Mouse (Mus musculus) heart, embryonic 14.5 days (tissue): ENCODE data around the gene Zswim4. TPM values are rescaled to one million over a fixed set of nuclear protein-coding genes. Genes with fewer than 3 reads are reported as not detected.
A peak's percentile ranks its signal among the peaks of the same experiment; 100 is the strongest.

Source experiments
- ATAC-seq: fragments of 200-750 bp; cut with Nextera tagmentation; 2 replicates; pipeline ENCODE4 v1.8.0; 2017; ENCODE audit warnings: low read depth, moderate TSS enrichment; ENCODE audit not compliant: insufficient number of reproducible peaks, insufficient read depth, low FRiP score
- H3K27ac ChIP-seq, 2 experiments: fragments of 200-500 bp in 1 of 2; fragments of 300-500 bp in 1 of 2; sonication (generic) in 1 of 2; replicated peaks in 1 of 2; 2 replicates each; pipeline ENCODE4 v1.5.1; 2012 to 2014; ENCODE audit warnings: low read depth in 2 of 2, low read length in 2 of 2, control low read depth in 1 of 2, mild to moderate bottlenecking in 1 of 2, mixed read lengths in 1 of 2; ENCODE audit not compliant: control insufficient read depth in 1 of 2, insufficient read depth in 1 of 2
- H3K27me3 ChIP-seq: fragments of 300-500 bp; sonication (generic); 2 replicates; pipeline ENCODE4 v1.6.1; 2014; ENCODE audit warnings: mild to moderate bottlenecking, low read length, control low read depth; ENCODE audit not compliant: control insufficient read depth, insufficient read depth
- H3K36me3 ChIP-seq: fragments of 300-500 bp; sonication (generic); 2 replicates; pipeline ENCODE4 v1.6.1; 2014; ENCODE audit warnings: mild to moderate bottlenecking, control low read depth, low read length, mixed read lengths; ENCODE audit not compliant: control insufficient read depth, insufficient read depth
- H3K4me1 ChIP-seq, 2 experiments: fragments of 200-500 bp in 1 of 2; fragments of 300-500 bp in 1 of 2; sonication (generic) in 1 of 2; 2 replicates each; pipeline ENCODE4 v1.6.1; 2012 to 2014; ENCODE audit warnings: low read length in 2 of 2, control low read depth in 1 of 2, mixed read lengths in 1 of 2; ENCODE audit not compliant: control insufficient read depth in 2 of 2, insufficient read depth in 2 of 2
- H3K4me2 ChIP-seq: fragments of 300-500 bp; sonication (generic); 2 replicates; pipeline ENCODE4 v1.6.1; 2014; ENCODE audit warnings: mild to moderate bottlenecking, low read length
- H3K4me3 ChIP-seq, 2 experiments: fragments of 200-500 bp in 1 of 2; fragments of 300-500 bp in 1 of 2; sonication (generic) in 1 of 2; 2 replicates each; pipeline ENCODE4 v1.5.1; 2012 to 2014; ENCODE audit warnings: low read length in 2 of 2, mild to moderate bottlenecking in 2 of 2, control low read depth in 1 of 2, low read depth in 1 of 2, moderate library complexity in 1 of 2; ENCODE audit not compliant: control insufficient read depth in 1 of 2, insufficient read depth in 1 of 2
- H3K9ac ChIP-seq: fragments of 300-500 bp; sonication (generic); 2 replicates; pipeline ENCODE4 v1.6.1; 2014; ENCODE audit warnings: mild to moderate bottlenecking, low read length
- H3K9me3 ChIP-seq: fragments of 300-500 bp; sonication (generic); 2 replicates; pipeline ENCODE4 v1.6.1; 2016; ENCODE audit warnings: low read length, control low read depth; ENCODE audit not compliant: control insufficient read depth
- WGBS: fragments of 180-500 bp; shearing (Covaris S2); extraction: QIAGEN DNeasy Blood & Tissue Kit; methylation state at CpG from one replicate; pipeline ENCODE4 v1.1.7; 2014; 5-methylcytosine and 5-hydroxymethylcytosine counted together
- polyA plus RNA-seq: library from polyadenylated mRNA; unstranded; fragments of >200 nt; fragmentation: Nextera tagmentation; extraction: Ambion mirVana; gene quantifications from 2 replicates; pipeline ENCODE4 v1.2.1, GENCODE M21; 2014

Zswim4 gene
- polyA plus RNA-seq, 1 experiment from 2014 or later, result 6.7 TPM

GRCm38 (mm10) chr8:84192555-84192954 is 44.3 kb downstream of the Zswim4 start:
- peak overlapping the region; percentile 22 to 23; a peak in 3 of 4 replicates for H3K4me3 ChIP-seq
- 3% methylated on average over 33 of the region's 33 CpGs for WGBS
- no peaks in the 10 kb centered on the region for H3K9me3 ChIP-seq
- H3K4me2 ChIP-seq, result peak overlapping the region; percentile 65
- no peaks in the 10 kb centered on the region for H3K27me3 ChIP-seq
- peaks cover 17 to 22% of the 10 kb centered on the region in 2 experiments for H3K4me1 ChIP-seq
- H3K9ac ChIP-seq, result peak overlapping the region; percentile 71
- ATAC-seq, result peak; percentile 73
- peak overlapping the region; percentile 94 for H3K27ac ChIP-seq
- no peaks in the 10 kb centered on the region for H3K36me3 ChIP-seq

GRCm38 (mm10) chr8:84192023-84192422 is 44.8 kb downstream of the Zswim4 start:
- 3% methylated on average over 13 of the region's 13 CpGs for WGBS
- peaks cover 18 to 24% of the 10 kb centered on the region in 2 experiments for H3K4me1 ChIP-seq
- peak; percentile 84 for ATAC-seq

GRCm38 (mm10) chr8:84190191-84190867 is 46.5 kb downstream of the Zswim4 start:
- 95% methylated on average over 7 of the region's 7 CpGs for WGBS
- Histone ChIP-seq H3K4me3 (no peak overlapping the region), H3K9me3 (no peaks in the 10 kb centered on the region), H3K27ac (peak overlapping the region in 1 of 2 experiments; percentile 67; a peak in 2 of 4 replicates), H3K4me2 (no peak overlapping the region), H3K36me3 (no peaks in the 10 kb centered on the region), H3K27me3 (no peaks in the 10 kb centered on the region), H3K9ac (no peak overlapping the region), H3K4me1 (peaks cover 20 to 26% of the 10 kb centered on the region in 2 experiments)
- ATAC-seq, result no peak

More at GRCm38 (mm10) chr8:84192023-84192422, 44.8 kb downstream of the Zswim4 start:
- Histone ChIP-seq H3K9me3 (no peaks in the 10 kb centered on the region), H3K27me3 (no peaks in the 10 kb centered on the region), H3K4me2 (peak overlapping the region; percentile 65), H3K4me3 (peak overlapping the region; percentile 22; a peak in 3 of 4 replicates), H3K36me3 (no peaks in the 10 kb centered on the region), H3K27ac (peak overlapping the region; percentile 94), H3K9ac (peak overlapping the region; percentile 71)

GRCm38 (mm10) chr8:84189603-84190002 is 47.3 kb downstream of the Zswim4 start:
- H3K36me3 ChIP-seq, result no peaks in the 10 kb centered on the region
- H3K27ac ChIP-seq, result peak overlapping the region in 1 of 2 experiments; percentile 67; a peak in 3 of 4 replicates
- H3K4me3 ChIP-seq, result no peak overlapping the region
- no peak overlapping the region; the same call in 1 of the 2 replicates for H3K9ac ChIP-seq
- no peaks in the 10 kb centered on the region for H3K27me3 ChIP-seq
- no peak for ATAC-seq
- no peak overlapping the region for H3K4me2 ChIP-seq
- H3K4me1 ChIP-seq, result peaks cover 20 to 26% of the 10 kb centered on the region in 2 experiments
- 50% methylated on average over 4 of the region's 4 CpGs for WGBS
- no peaks in the 10 kb centered on the region for H3K9me3 ChIP-seq

GRCm38 (mm10) chr8:84188671-84189070 is 48.2 kb downstream of the Zswim4 start:
- 89% methylated on average over 10 of the region's 10 CpGs for WGBS
- H3K4me2 ChIP-seq, result no peak overlapping the region
- no peaks in the 10 kb centered on the region for H3K27me3 ChIP-seq
- no peak overlapping the region for H3K27ac ChIP-seq
- peaks cover 24 to 32% of the 10 kb centered on the region in 2 experiments for H3K4me1 ChIP-seq
- H3K4me3 ChIP-seq, result no peak overlapping the region
- H3K9me3 ChIP-seq, result no peaks in the 10 kb centered on the region
- no peak overlapping the region for H3K9ac ChIP-seq
- ATAC-seq, result no peak
- H3K36me3 ChIP-seq, result no peaks in the 10 kb centered on the region

GRCm38 (mm10) chr8:84187065-84187755 is 49.6 kb downstream of the Zswim4 start:
- WGBS, result 3% methylated on average over 21 of the region's 21 CpGs
- H3K9me3 ChIP-seq, result no peaks in the 10 kb centered on the region
- H3K27ac ChIP-seq, result peak overlapping the region; percentile 4 to 51; a peak in 3 of 4 replicates

GRCm38 (mm10) chr8:84186547-84186946 is 50.3 kb downstream of the Zswim4 start:
- Histone ChIP-seq H3K4me2 (peak overlapping the region; percentile 91), H3K4me1 (peaks cover 14 to 24% of the 10 kb centered on the region in 2 experiments), H3K27me3 (no peaks in the 10 kb centered on the region), H3K36me3 (no peaks in the 10 kb centered on the region), H3K4me3 (peak overlapping the region; percentile 36 to 43), H3K27ac (peak overlapping the region; percentile 4 to 51; a peak in 3 of 4 replicates), H3K9me3 (no peaks in the 10 kb centered on the region), H3K9ac (peak overlapping the region; percentile 65)
- WGBS, result under 1% methylated on average over 12 of the region's 12 CpGs
- 0 out of 2 replicates have a peak, but pooled peaks have one; percentile 23 for ATAC-seq

More at GRCm38 (mm10) chr8:84187065-84187755, 49.6 kb downstream of the Zswim4 start:
- H3K9ac ChIP-seq, result peak overlapping the region; percentile 65
- peak overlapping the region; percentile 36 to 43 for H3K4me3 ChIP-seq
- H3K36me3 ChIP-seq, result no peaks in the 10 kb centered on the region
- H3K4me1 ChIP-seq, result peaks cover 20 to 29% of the 10 kb centered on the region in 2 experiments
- peak overlapping the region; percentile 91 for H3K4me2 ChIP-seq
- ATAC-seq, result no peak
- no peaks in the 10 kb centered on the region for H3K27me3 ChIP-seq
